Mouse (Mus musculus) hematopoietic multipotent progenitor cell, adult 10-12 weeks (in vitro differentiated cells): ENCODE data around the gene Ttll4. TPM values are rescaled to one million over a fixed set of nuclear protein-coding genes. Genes with fewer than 3 reads are reported as not detected.

Source experiments
- polyA plus RNA-seq: library from polyadenylated mRNA; stranded (reverse); fragments of >175 nt; gene quantifications from 2 replicates; pipeline ENCODE4 v1.2.3, GENCODE M21; 2012; ENCODE audit warnings: low replicate concordance

Ttll4 gene
- polyA plus RNA-seq, result 7.5 and 16.3 TPM in 2 replicates

GRCm38 (mm10) chr1:74661448-74662195, at the start of gene Ttll4:
Gene Ttll4 (plus strand): TSS chr1:74661745.

GRCm38 (mm10) chr1:74713099-74713858, 51.7 kb downstream of the Ttll4 start, which contains the start of gene Cyp27a1:
Gene Cyp27a1 (plus strand): TSS chr1:74713574.

GRCm38 (mm10) chr1:74748643-74749271, 87.2 kb downstream of the Ttll4 start, which contains the start of gene Prkag3:
Gene Prkag3 (minus strand): TSS chr1:74749221.

Other genes starting within 250 kb of the Ttll4 start
- 6.1 and 9.1 TPM in 2 replicates for gene Cnot9, start 155.7 kb upstream of the Ttll4 start, polyA plus RNA-seq
- 0.06 TPM in 1 of 2 replicates, not detected in the other for gene Plcd4, start 118.9 kb upstream of the Ttll4 start, polyA plus RNA-seq
- 0.54 and 6.1 TPM in 2 replicates for gene Usp37, start 117.5 kb upstream of the Ttll4 start, polyA plus RNA-seq
- 9.9 and 11.1 TPM in 2 replicates for gene Zfp142, start 73.5 kb upstream of the Ttll4 start, polyA plus RNA-seq
- 1.5 and 2.2 TPM in 2 replicates for gene Bcs1l, start 73.5 kb upstream of the Ttll4 start, polyA plus RNA-seq
- 13.7 and 14.3 TPM in 2 replicates for gene Rnf25, start 60.3 kb upstream of the Ttll4 start, polyA plus RNA-seq
- 0.08 and 0.25 TPM in 2 replicates for gene Stk36, start 60.3 kb upstream of the Ttll4 start, polyA plus RNA-seq
- gene Cyp27a1, start 51.8 kb downstream of the Ttll4 start, polyA plus RNA-seq, result 13.6 and 32.4 TPM in 2 replicates
- gene Prkag3, start 87.5 kb downstream of the Ttll4 start, polyA plus RNA-seq, result not detected in 2 replicates
- gene Wnt6, start 110.1 kb downstream of the Ttll4 start, polyA plus RNA-seq, result 0.53 and 1.2 TPM in 2 replicates
- gene Wnt10a, start 129.8 kb downstream of the Ttll4 start, polyA plus RNA-seq, result 10.1 and 14.9 TPM in 2 replicates
- 0.25 TPM in 1 of 2 replicates, not detected in the other for gene Cdk5r2, start 193.2 kb downstream of the Ttll4 start, polyA plus RNA-seq
- gene Fev, start 223.7 kb downstream of the Ttll4 start, polyA plus RNA-seq, result not detected in 2 replicates
- not detected in 2 replicates for gene Cryba2, start 231.4 kb downstream of the Ttll4 start, polyA plus RNA-seq